Mouse (Mus musculus) B cell, adult 67 days (primary cell): ENCODE measurements around the gene Pskh1. TPM values are rescaled to one million over a fixed set of nuclear protein-coding genes. Genes with fewer than 3 reads are reported as not detected.

Experiments used
- total RNA-seq, 2 experiments: library from RNA; stranded (reverse); gene quantifications; 4 replicates each; pipeline ENCODE4 v1.2.4; 2023

Gene Pskh1
- total RNA-seq = 10 to 100 TPM; 22.5 to 30.1 TPM

GRCm38 (mm10) chr8:105900180-105900940 is at the start of gene Pskh1:
Gene Pskh1 (plus strand): TSS chr8:105900441.

GRCm38 (mm10) chr8:105853178-105853577 is 47.1 kb upstream of the Pskh1 start, which contains the start of gene Cenpt:
Gene Cenpt (minus strand): TSS chr8:105853278.

GRCm38 (mm10) chr8:105854715-105855216 is 45.5 kb upstream of the Pskh1 start, which contains the start of gene Thap11:
Gene Thap11 (plus strand): TSS chr8:105855132.

GRCm38 (mm10) chr8:105860143-105860981 is 39.9 kb upstream of the Pskh1 start, which contains the start of gene Nutf2:
Gene Nutf2 (plus strand): TSS chr8:105860580.

GRCm38 (mm10) chr8:105880754-105881520 is 19.3 kb upstream of the Pskh1 start, which contains the start of gene Edc4:
Gene Edc4 (plus strand): TSS chr8:105880881.

GRCm38 (mm10) chr8:105893339-105893738 is 6.9 kb upstream of the Pskh1 start, which contains the start of gene Nrn1l:
Gene Nrn1l (plus strand): TSS chr8:105893567.

GRCm38 (mm10) chr8:105933762-105934161 is 33.5 kb downstream of the Pskh1 start, which contains the start of gene Ctrl:
Gene Ctrl (minus strand): TSS chr8:105933862.

GRCm38 (mm10) chr8:105938306-105938669 is 38.0 kb downstream of the Pskh1 start, which contains the start of gene Psmb10:
Gene Psmb10 (minus strand): TSS chr8:105938444.

GRCm38 (mm10) chr8:105943321-105943739 is 43.1 kb downstream of the Pskh1 start, which contains the start of gene Lcat:
Gene Lcat (minus strand): TSS chr8:105943382.

GRCm38 (mm10) chr8:105965905-105966341 is 65.7 kb downstream of the Pskh1 start, which contains the start of gene Slc12a4:
Gene Slc12a4 (minus strand): TSS chr8:105966097.

GRCm38 (mm10) chr8:105979325-105979724 is 79.1 kb downstream of the Pskh1 start, which contains the start of gene Dpep3:
Gene Dpep3 (minus strand): TSS chr8:105979429.

Other genes with a start within 250 kb of the Pskh1 start
- 100 to 1,000 TPM; 155 to 156 TPM for gene Carmil2, start 214.2 kb upstream of the Pskh1 start, total RNA-seq
- gene Acd, start 199.3 kb upstream of the Pskh1 start, total RNA-seq = 10 to 100 TPM; 93.3 to 95.1 TPM
- 10 to 100 TPM; 14.9 to 16.3 TPM for gene Pard6a, start 199.3 kb upstream of the Pskh1 start, total RNA-seq
- gene 4933405L10Rik, start 192.8 kb upstream of the Pskh1 start, total RNA-seq = not detected
- gene Enkd1, start 192.2 kb upstream of the Pskh1 start, total RNA-seq = 1 to 10 TPM; 4.2 to 4.3 TPM
- gene Gfod2, start 141.8 kb upstream of the Pskh1 start, total RNA-seq = 1 to 10 TPM; 4.1 to 6.5 TPM
- 10 to 100 TPM; 36.8 to 38.6 TPM for gene Ranbp10, start 73.1 kb upstream of the Pskh1 start, total RNA-seq
- gene Tsnaxip1, start 72.7 kb upstream of the Pskh1 start, total RNA-seq = 1 to 10 TPM; 1.4 to 1.6 TPM
- gene Cenpt, start 47.2 kb upstream of the Pskh1 start, total RNA-seq = 10 to 100 TPM; 17.6 to 18.1 TPM
- gene Thap11, start 45.3 kb upstream of the Pskh1 start, total RNA-seq = 10 to 100 TPM; 17.1 to 19.7 TPM
- gene Nutf2, start 39.9 kb upstream of the Pskh1 start, total RNA-seq = 10 to 100 TPM; 17.1 to 31.8 TPM
- 10 to 100 TPM; 75.9 to 79.6 TPM for gene Edc4, start 19.6 kb upstream of the Pskh1 start, total RNA-seq
- gene Nrn1l, start 6.9 kb upstream of the Pskh1 start, total RNA-seq = 1 to 10 TPM in 1 of 2 experiments, not detected in 1; 1.3 TPM
- gene Ctrl, start 33.4 kb downstream of the Pskh1 start, total RNA-seq = 1 to 10 TPM; 2.0 to 3.5 TPM
- 100 to 1,000 TPM; 141 to 157 TPM for gene Psmb10, start 38.0 kb downstream of the Pskh1 start, total RNA-seq
- under 1 TPM in 1 of 2 experiments, not detected in 1; 0.67 TPM for gene Lcat, start 42.9 kb downstream of the Pskh1 start, total RNA-seq
- 10 to 100 TPM; 13.7 to 16.2 TPM for gene Slc12a4, start 65.7 kb downstream of the Pskh1 start, total RNA-seq
- gene Dpep3, start 79.0 kb downstream of the Pskh1 start, total RNA-seq = not detected
- gene Dus2, start 90.9 kb downstream of the Pskh1 start, total RNA-seq = 10 to 100 TPM; 29.8 to 31.5 TPM
- gene Dpep2nb, start 105.5 kb downstream of the Pskh1 start, total RNA-seq = not detected
- 10 to 100 TPM in 1 of 2 experiments, 1 to 10 TPM in 1; 8.0 to 10.7 TPM for gene Ddx28, start 111.4 kb downstream of the Pskh1 start, total RNA-seq
- gene Nfatc3, start 158.4 kb downstream of the Pskh1 start, total RNA-seq = 100 to 1,000 TPM; 207 to 214 TPM
- gene Esrp2, start 236.5 kb downstream of the Pskh1 start, total RNA-seq = not detected
- gene Pla2g15, start 250.0 kb downstream of the Pskh1 start, total RNA-seq = 10 to 100 TPM in 1 of 2 experiments, 1 to 10 TPM in 1; 9.8 to 12.9 TPM